Mouse (Mus musculus): Measurements from ENCODE around the gene Rerg.

GRCm38 (mm10) chr6:137054073-137054472, 116.2 kb downstream of the Rerg start:
- TF ChIP-seq MYOD1 (IDR thresholded peaks at IDR 0.05; ENCODE audit: control insufficient read depth in 1 of 3, insufficient read length in 2 of 3, low read depth in 2 of 3): no peak
- TF ChIP-seq POLR2A (IDR thresholded peaks at IDR 0.05; ENCODE audit: insufficient read length, low read depth): no peak
- no peak for TF ChIP-seq E2F4 (IDR thresholded peaks at IDR 0.05; ENCODE audit: insufficient read depth)
- TF ChIP-seq TCF12 (IDR thresholded peaks at IDR 0.05; ENCODE audit: insufficient read depth, poor library complexity, severe bottlenecking): no peak
- TF ChIP-seq USF1 (IDR thresholded peaks at IDR 0.05; ENCODE audit: low read depth): no peak
- no peak for TF ChIP-seq POLR2AphosphoS2 (IDR thresholded peaks at IDR 0.05; ENCODE audit: insufficient read length, low read depth)
